Comparison of ENCODE assay signal across 23 mouse cellular contexts in the genomic region with DNA sequence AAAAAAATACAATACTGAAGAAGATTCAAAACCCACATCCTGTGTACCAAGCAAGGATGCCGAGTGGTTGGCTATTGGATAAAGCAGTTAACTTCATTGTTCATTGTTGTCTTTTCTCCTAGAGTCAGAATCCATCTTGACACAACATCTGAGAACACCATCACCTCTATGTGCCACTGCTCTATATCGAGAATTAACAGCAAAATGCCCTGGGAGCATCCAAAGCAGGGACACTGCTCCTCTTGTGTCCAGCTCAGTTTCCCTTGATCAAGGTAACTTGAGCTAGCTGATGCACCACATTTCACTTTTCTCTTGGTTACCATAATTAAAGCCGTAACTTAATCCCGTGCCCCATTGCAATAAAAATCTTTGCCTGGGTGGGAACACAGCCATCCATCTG.
"Had no signal": no experiment of that assay in that cellular context is flagged by ENCODE, and none has a peak within 500 bp of the region (broad histone marks: within the 10 kb centered on the region; RNA-seq: fewer than 3 reads in every experiment).

No protein-coding gene starts in this region.

- H3K4me3 ChIP-seq: heart, adult 2 months; heart, embryonic 13.5 days; heart, embryonic 15.5 days; hindbrain, embryonic 13.5 days; hindbrain, embryonic 15.5 days; limb, embryonic 13.5 days; limb, embryonic 15.5 days; liver, embryonic 12.5 days had no signal

- H3K9me3 ChIP-seq: heart, embryonic 13.5 days; heart, embryonic 15.5 days; hindbrain, embryonic 13.5 days; hindbrain, embryonic 15.5 days; limb, embryonic 13.5 days; limb, embryonic 15.5 days; liver, embryonic 12.5 days had no signal

- H3K27me3 ChIP-seq: heart, embryonic 13.5 days; heart, embryonic 15.5 days; hindbrain, embryonic 13.5 days; hindbrain, embryonic 15.5 days; limb, embryonic 13.5 days; limb, embryonic 15.5 days; liver, embryonic 12.5 days had no signal

- H3K4me2 ChIP-seq: heart, embryonic 11.5 days; heart, embryonic 13.5 days; heart, embryonic 15.5 days; hindbrain, embryonic 13.5 days; hindbrain, embryonic 15.5 days; limb, embryonic 13.5 days; limb, embryonic 15.5 days; liver, embryonic 12.5 days had no signal

- H3K4me1 ChIP-seq: heart, embryonic 13.5 days; heart, embryonic 15.5 days; hindbrain, embryonic 13.5 days; hindbrain, embryonic 15.5 days; limb, embryonic 13.5 days; limb, embryonic 15.5 days; liver, embryonic 12.5 days had no signal

- H3K36me3 ChIP-seq: heart, embryonic 13.5 days; heart, embryonic 15.5 days; hindbrain, embryonic 13.5 days; hindbrain, embryonic 15.5 days; limb, embryonic 13.5 days; limb, embryonic 15.5 days; liver, embryonic 12.5 days had no signal

- DNase-seq: gastrocnemius, postnatal 14 days; gastrocnemius, postnatal 36 days; heart, adult 11 months; heart, adult 2 months; heart, postnatal 14 days; heart, postnatal 36 days; kidney, adult 18-20 months; kidney, adult 9 months; kidney, postnatal 14 days; layer of hippocampus, adult 9-11 months; layer of hippocampus, postnatal 36 days; left cerebral cortex, postnatal 4 days had no signal

- ATAC-seq: hindbrain, postnatal 0 days; intestine, embryonic 16.5 days; liver, embryonic 12.5 days had no signal

- H3K27ac ChIP-seq: heart, adult 2 months; heart, embryonic 13.5 days; heart, embryonic 15.5 days; hindbrain, embryonic 13.5 days; hindbrain, embryonic 15.5 days; hindbrain, postnatal 0 days; limb, embryonic 13.5 days; limb, embryonic 15.5 days; liver, embryonic 12.5 days; liver, embryonic 14.5 days had no signal

- H3K9ac ChIP-seq: heart, embryonic 13.5 days; heart, embryonic 15.5 days; hindbrain, embryonic 13.5 days; hindbrain, embryonic 15.5 days; limb, embryonic 13.5 days; limb, embryonic 15.5 days; liver, embryonic 12.5 days; liver, embryonic 14.5 days had no signal
